Mouse (Mus musculus) midbrain, embryonic 16.5 days (tissue): Measurements from ENCODE around the gene Tmem45a2. TPM values are rescaled to one million over a fixed set of nuclear protein-coding genes. Genes with fewer than 3 reads are reported as not detected.
"Not testable (repeated sequence)": the region's sequence is repeated elsewhere in the genome, so short reads cannot be mapped to it uniquely, and the experiment has no call there.

Experiments used
- ATAC-seq: fragments of 200-750 bp; cut with Nextera tagmentation; 2 replicates; pipeline ENCODE4 v1.8.0; 2017; ENCODE audit warnings: moderate TSS enrichment
- H3K27ac ChIP-seq: fragments of 300-500 bp; sonication (generic); 2 replicates; pipeline ENCODE4 v1.5.1; 2014; ENCODE audit warnings: mild to moderate bottlenecking, low read length, mixed read lengths
- H3K27me3 ChIP-seq: fragments of 300-500 bp; sonication (generic); 2 replicates; pipeline ENCODE4 v1.6.1; 2014; ENCODE audit warnings: low read depth, low read length, mixed read lengths; ENCODE audit not compliant: control insufficient read depth, insufficient read depth
- H3K36me3 ChIP-seq: fragments of 300-500 bp; sonication (generic); 2 replicates; pipeline ENCODE4 v1.6.1; 2014; ENCODE audit warnings: mild to moderate bottlenecking, low read length, moderate library complexity, mixed read lengths; ENCODE audit not compliant: control insufficient read depth, insufficient read depth
- H3K4me1 ChIP-seq: fragments of 300-500 bp; sonication (generic); 2 replicates; pipeline ENCODE4 v1.6.1; 2014; ENCODE audit warnings: mild to moderate bottlenecking, low read length, mixed read lengths; ENCODE audit not compliant: control insufficient read depth, insufficient read depth
- H3K4me2 ChIP-seq: fragments of 300-500 bp; sonication (generic); 2 replicates; pipeline ENCODE4 v1.6.1; 2014; ENCODE audit warnings: mild to moderate bottlenecking, low read length, mixed read lengths
- H3K4me3 ChIP-seq: fragments of 300-500 bp; sonication (generic); 2 replicates; pipeline ENCODE4 v1.5.1; 2014; ENCODE audit warnings: low read depth, mild to moderate bottlenecking, low read length, moderate library complexity, mixed read lengths
- H3K9ac ChIP-seq: fragments of 300-500 bp; sonication (generic); 2 replicates; pipeline ENCODE4 v1.6.1; 2014; ENCODE audit warnings: low read depth, low read length, mixed read lengths
- H3K9me3 ChIP-seq: fragments of 300-500 bp; sonication (generic); replicated peaks from 2 replicates; pipeline ENCODE4 v1.6.1; 2014; ENCODE audit warnings: mild to moderate bottlenecking, low read length, mixed read lengths; ENCODE audit not compliant: control insufficient read depth, poor library complexity, severe bottlenecking
- WGBS: fragments of 180-500 bp; shearing (Covaris S2); extraction: QIAGEN DNeasy Blood & Tissue Kit; methylation state at CpG from one replicate; pipeline ENCODE4 v1.1.7; 2014; 5-methylcytosine and 5-hydroxymethylcytosine counted together
- polyA plus RNA-seq: library from polyadenylated mRNA; unstranded; fragments of >200 nt; fragmentation: Nextera tagmentation; extraction: Ambion mirVana; gene quantifications from 2 replicates; pipeline ENCODE4 v1.2.1, GENCODE M21; 2015

Gene Tmem45a2
- polyA plus RNA-seq, 1 experiment from 2014 or later = not detected

DNA sequence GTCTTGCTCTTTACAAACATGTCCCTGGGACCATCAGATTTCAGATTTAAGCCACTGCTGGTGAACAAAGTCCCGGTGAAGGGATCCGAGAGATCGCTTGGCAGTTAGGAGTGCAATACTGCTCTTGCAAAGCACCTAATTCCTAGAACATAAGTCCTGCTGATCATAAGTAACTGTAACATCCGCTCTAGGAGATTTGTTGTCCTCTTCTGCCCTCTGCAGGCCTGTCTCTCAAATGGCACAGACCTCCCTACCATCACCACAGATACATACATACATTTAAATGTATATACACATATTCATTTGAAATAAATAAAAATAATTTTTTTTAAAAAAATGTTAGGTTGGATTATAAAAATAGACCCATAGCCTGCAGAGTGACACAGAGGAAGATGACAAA, 21.3 kb upstream of the Tmem45a2 start:
- WGBS = 47% methylated on average over 4 of the region's 4 CpGs
- peak; percentile 93 for ATAC-seq
- H3K27me3 ChIP-seq = no peaks in the 10 kb centered on the region
- H3K4me1 ChIP-seq = no peaks in the 10 kb centered on the region
- H3K9me3 ChIP-seq = no peaks in the 10 kb centered on the region
- H3K4me3 ChIP-seq = no peak overlapping the region
- no peaks in the 10 kb centered on the region for H3K36me3 ChIP-seq
- no peak overlapping the region for H3K27ac ChIP-seq
- no peak overlapping the region for H3K4me2 ChIP-seq
- no peak overlapping the region for H3K9ac ChIP-seq

DNA sequence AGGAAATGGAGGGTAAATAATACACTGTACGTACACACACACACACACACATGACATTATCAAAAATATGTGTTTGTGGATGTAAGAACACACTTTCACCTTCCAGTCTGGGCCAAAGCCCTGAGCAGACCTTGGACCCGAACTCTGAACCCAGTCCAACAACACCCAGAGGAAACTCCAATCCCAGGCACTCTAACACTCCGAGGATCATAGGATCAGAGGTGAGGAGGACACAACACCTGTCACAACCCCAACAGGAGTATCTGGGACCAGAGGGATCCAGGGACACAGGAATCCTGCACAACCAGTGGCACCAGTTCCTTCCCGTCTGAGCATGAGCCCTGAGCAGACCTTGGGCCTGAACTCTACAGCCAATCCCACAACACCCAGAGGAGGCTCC, 8.4 kb upstream of the Tmem45a2 start:
- H3K9ac ChIP-seq = no peak overlapping the region
- 80% methylated on average over 4 of the region's 4 CpGs for WGBS
- H3K4me2 ChIP-seq = no peak overlapping the region
- H3K4me3 ChIP-seq = no peak overlapping the region
- no peak overlapping the region for H3K27ac ChIP-seq
- H3K27me3 ChIP-seq = no peaks in the 10 kb centered on the region
- H3K9me3 ChIP-seq = no peaks in the 10 kb centered on the region
- H3K4me1 ChIP-seq = no peaks in the 10 kb centered on the region
- no peak for ATAC-seq
- H3K36me3 ChIP-seq = no peaks in the 10 kb centered on the region

- H3K27ac ChIP-seq = no peak overlapping the region
- WGBS = 79% methylated on average over 7 of the region's 7 CpGs
- H3K36me3 ChIP-seq = no peaks in the 10 kb centered on the region
- no peak overlapping the region for H3K4me3 ChIP-seq
- no peaks in the 10 kb centered on the region for H3K27me3 ChIP-seq
- no peaks in the 10 kb centered on the region for H3K9me3 ChIP-seq
- H3K4me2 ChIP-seq = no peak overlapping the region
- no peaks in the 10 kb centered on the region for H3K4me1 ChIP-seq
- no peak for ATAC-seq
- H3K9ac ChIP-seq = no peak overlapping the region
Measured at GRCm38 (mm10) chr16:57075986-57076385, 4.8 kb upstream of the Tmem45a2 start.

DNA sequence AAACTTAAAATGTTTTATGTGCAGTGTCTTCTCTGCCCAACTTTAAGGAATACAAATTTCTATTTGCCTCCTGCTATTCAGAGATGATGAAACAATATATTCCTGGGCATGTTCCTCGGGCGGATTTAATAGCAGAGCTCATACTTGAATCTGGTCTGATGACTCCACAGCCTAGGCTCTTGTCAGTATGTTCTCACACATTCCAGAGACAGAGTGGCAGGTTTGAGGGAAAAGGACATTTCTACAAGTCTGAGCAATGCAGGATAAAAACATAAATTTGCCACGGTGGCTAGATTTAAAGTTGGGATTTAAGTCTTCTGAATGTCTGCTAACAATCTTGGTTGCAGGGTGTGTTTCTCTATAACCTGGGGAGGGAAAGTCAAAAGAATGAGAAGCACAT, 9.1 kb downstream of the Tmem45a2 start:
- H3K27me3 ChIP-seq = no peaks in the 10 kb centered on the region
- WGBS = 92% methylated on average over 3 of the region's 3 CpGs
- no peak overlapping the region for H3K27ac ChIP-seq
- H3K4me1 ChIP-seq = no peaks in the 10 kb centered on the region
- H3K36me3 ChIP-seq = no peaks in the 10 kb centered on the region
- no peak for ATAC-seq
- no peak overlapping the region for H3K4me2 ChIP-seq
- H3K9me3 ChIP-seq = no peaks in the 10 kb centered on the region
- H3K4me3 ChIP-seq = no peak overlapping the region
- H3K9ac ChIP-seq = no peak overlapping the region

DNA sequence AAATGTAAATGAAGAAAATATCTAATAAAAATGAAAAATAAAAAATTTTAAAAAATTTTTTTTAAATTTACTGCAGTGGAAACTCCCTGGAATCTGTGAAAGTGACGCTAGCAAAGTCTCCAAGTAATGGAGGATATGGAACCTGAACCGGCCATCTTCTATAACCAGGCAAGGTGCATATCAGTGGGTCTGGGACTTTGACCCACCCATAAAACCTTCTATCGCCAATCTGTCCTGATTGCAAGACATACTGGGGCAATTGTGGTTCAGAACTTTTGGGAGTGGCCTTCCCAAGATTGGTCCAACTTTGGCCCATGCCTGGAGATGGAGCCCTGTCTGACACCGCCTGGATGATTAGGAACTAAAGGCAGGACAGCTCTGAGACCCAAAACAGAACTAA, 14.2 kb downstream of the Tmem45a2 start:
- WGBS = 94% methylated on average over 4 of the region's 4 CpGs

DNA sequence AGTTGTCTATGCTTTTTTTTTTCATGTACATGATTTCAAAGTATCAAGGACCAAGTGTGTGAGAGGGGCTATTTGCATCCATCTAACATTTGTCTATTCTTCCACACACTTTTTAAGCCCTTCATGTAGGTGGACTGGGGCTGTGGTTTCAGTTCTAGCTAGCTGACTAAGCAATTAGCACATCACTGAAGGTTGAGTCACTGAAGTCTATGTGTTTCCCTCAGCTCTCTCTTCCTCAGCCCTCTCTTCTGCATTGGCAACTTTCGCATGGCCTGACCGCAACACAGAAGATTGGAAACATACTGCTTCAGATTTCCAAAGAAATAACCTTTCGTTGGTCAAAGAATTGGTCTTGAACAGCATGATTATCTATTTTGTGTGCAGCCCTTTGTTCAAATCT, 21.2 kb downstream of the Tmem45a2 start:
- no peaks in the 10 kb centered on the region for H3K4me1 ChIP-seq
- 83% methylated on average over 3 of the region's 3 CpGs for WGBS
- no peaks in the 10 kb centered on the region for H3K9me3 ChIP-seq
- no peaks in the 10 kb centered on the region for H3K27me3 ChIP-seq
- ATAC-seq = no peak
- H3K9ac ChIP-seq = no peak overlapping the region
- H3K27ac ChIP-seq = no peak overlapping the region
- H3K4me2 ChIP-seq = no peak overlapping the region
- H3K4me3 ChIP-seq = no peak overlapping the region
- H3K36me3 ChIP-seq = no peaks in the 10 kb centered on the region

More for the DNA sequence above, 14.2 kb downstream of the Tmem45a2 start:
- H3K9ac ChIP-seq = no peak overlapping the region
- no peak overlapping the region for H3K4me2 ChIP-seq
- H3K36me3 ChIP-seq = no peaks in the 10 kb centered on the region
- no peaks in the 10 kb centered on the region for H3K27me3 ChIP-seq
- H3K4me1 ChIP-seq = no peaks in the 10 kb centered on the region
- H3K4me3 ChIP-seq = no peak overlapping the region
- ATAC-seq = no peak
- no peaks in the 10 kb centered on the region for H3K9me3 ChIP-seq
- no peak overlapping the region for H3K27ac ChIP-seq

DNA sequence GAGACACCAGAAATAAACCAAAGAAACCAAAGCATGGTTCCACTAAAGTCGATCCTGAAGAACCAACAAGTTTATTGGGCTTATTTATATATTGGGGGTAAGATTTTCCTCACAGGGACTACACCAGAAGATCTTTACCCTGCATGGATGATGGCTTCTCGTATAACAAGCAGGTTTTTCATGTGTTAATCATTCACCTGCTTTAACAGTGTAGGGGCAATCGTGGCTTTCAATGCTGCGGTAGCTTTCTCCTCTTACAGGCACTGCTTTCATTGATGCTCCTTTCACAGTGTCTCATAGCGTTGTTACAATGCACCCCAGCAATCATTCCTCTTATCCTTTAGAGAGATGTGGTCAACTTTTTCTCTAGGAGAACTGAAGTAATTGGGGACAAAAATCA, 32.6 kb downstream of the Tmem45a2 start:
- H3K27ac ChIP-seq = no peak overlapping the region
- 60% methylated on average over 5 of the region's 5 CpGs for WGBS
- no peak overlapping the region for H3K4me3 ChIP-seq
- no peaks in the 10 kb centered on the region for H3K9me3 ChIP-seq
- H3K36me3 ChIP-seq = no peaks in the 10 kb centered on the region
- H3K4me1 ChIP-seq = no peaks in the 10 kb centered on the region
- no peaks in the 10 kb centered on the region for H3K27me3 ChIP-seq
- no peak overlapping the region for H3K9ac ChIP-seq
- no peak for ATAC-seq
- H3K4me2 ChIP-seq = no peak overlapping the region

GRCm38 (mm10) chr16:57030150-57030885, 40.9 kb downstream of the Tmem45a2 start:
- Histone ChIP-seq H3K27ac (no peak overlapping the region), H3K27me3 (no peaks in the 10 kb centered on the region), H3K9me3 (no peaks in the 10 kb centered on the region), H3K9ac (no peak overlapping the region), H3K4me1 (no peaks in the 10 kb centered on the region), H3K4me3 (no peak overlapping the region), H3K4me2 (no peak overlapping the region), H3K36me3 (no peaks in the 10 kb centered on the region)
- no peak for ATAC-seq
- 93% methylated on average over 5 of the region's 7 CpGs for WGBS

- WGBS = 89% methylated on average over 9 of the region's 9 CpGs
- ATAC-seq, H3K27me3 ChIP-seq, H3K27ac ChIP-seq, H3K4me3 ChIP-seq, H3K36me3 ChIP-seq, H3K4me1 ChIP-seq, H3K9me3 ChIP-seq, H3K4me2 ChIP-seq, H3K9ac ChIP-seq: not testable (repeated sequence)
Measured at GRCm38 (mm10) chr16:56998283-56998682, 72.9 kb downstream of the Tmem45a2 start.
